Mouse (Mus musculus): Measurements from ENCODE around the gene Cacna1c.

- no peak for TF ChIP-seq CHD2 (IDR thresholded peaks at IDR 0.05; ENCODE audit: low read depth, low read length)
- TF ChIP-seq ZNF384 (IDR thresholded peaks at IDR 0.05; ENCODE audit: low read depth, low read length), result no peak
- TF ChIP-seq ZC3H11A (IDR thresholded peaks at IDR 0.05; ENCODE audit: borderline replicate concordance, low read depth, low read length), result no peak
These were observed 368.0 kb downstream of the Cacna1c start for GRCm38 (mm10) chr6:118828187-118828586.
